ENCODE assay signal across 5 mouse cellular contexts in the genomic region with DNA sequence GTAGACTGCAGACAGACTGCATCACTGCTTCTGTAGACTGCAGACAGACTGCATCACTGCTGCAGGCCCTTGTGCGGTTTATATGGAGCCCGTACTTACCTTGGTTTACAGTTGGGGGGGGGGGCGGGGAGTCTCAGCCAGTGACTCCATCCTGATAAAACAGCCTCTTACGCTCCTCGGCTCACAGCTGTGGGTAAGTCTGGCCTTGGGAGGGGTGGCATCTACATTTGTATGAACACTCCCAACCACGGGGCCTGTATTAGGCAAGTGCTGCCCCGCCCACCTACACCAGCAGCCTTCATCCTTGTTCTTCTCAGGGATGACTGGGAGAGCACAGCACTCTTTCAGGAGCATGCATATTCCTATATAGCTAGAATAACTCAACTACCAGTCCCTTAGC. TPM values are rescaled to one million over a fixed set of nuclear protein-coding genes. Genes with fewer than 3 reads are reported as not detected.
A peak's percentile ranks its signal among the peaks of the same experiment; 100 is the strongest.
DNase-seq lines count a peak whose midpoint lies in the region; ATAC-seq and TF ChIP-seq lines count a peak whose summit lies in the region.
"Not testable (repeated sequence)": the region's sequence is repeated elsewhere in the genome, so short reads cannot be mapped to it uniquely, and the experiment has no call there.

No protein-coding gene starts in this region.

- TF ChIP-seq EP300 in liver, postnatal 0 days (IDR thresholded peaks at IDR 0.05; ENCODE audit: low read depth) = not testable (repeated sequence)

- H3K27me3 ChIP-seq in heart, embryonic 10.5 days (ENCODE audit: insufficient read depth, poor library complexity, severe bottlenecking); liver, postnatal 0 days (ENCODE audit: insufficient read depth, low read length): not testable (repeated sequence)

- 78% methylated on average over 7 of the region's 7 CpGs for WGBS in heart, embryonic 10.5 days
- 73% methylated on average over 7 of the region's 7 CpGs for WGBS in liver, postnatal 0 days (ENCODE audit: insufficient replicate concordance)

- TF ChIP-seq CTCF in liver, postnatal 0 days (IDR thresholded peaks at IDR 0.05; ENCODE audit: low read depth) = not testable (repeated sequence)

- H3K4me2 ChIP-seq in liver, postnatal 0 days (ENCODE audit: low read depth, low read length) = not testable (repeated sequence)

- not testable (repeated sequence) for ATAC-seq in liver, postnatal 0 days
- peak; percentile 58 for ATAC-seq in megakaryocyte-erythroid progenitor cell, adult 5-6 weeks (replicated peaks; ENCODE audit: low FRiP score, low TSS enrichment, poor library complexity, severe bottlenecking)

- peak; percentile 28 for DNase-seq in ZHBTc4 (ENCODE audit: low read depth, low spot score)
- peak; percentile 61 for DNase-seq in heart, embryonic 10.5 days (ENCODE audit: low spot score)
- DNase-seq in liver, postnatal 0 days = peak; percentile 10
- DNase-seq in neural tube, embryonic 10.5 days (ENCODE audit: extremely low spot score, low spot score) = peak; percentile 7

- H3K4me3 ChIP-seq in heart, embryonic 10.5 days; liver, postnatal 0 days (ENCODE audit: low read depth, low read length): not testable (repeated sequence)

- not testable (repeated sequence) for H3K27ac ChIP-seq in heart, embryonic 10.5 days; liver, postnatal 0 days (ENCODE audit: low read depth)

- H3K9me3 ChIP-seq in heart, embryonic 10.5 days; liver, postnatal 0 days (ENCODE audit: low read length): not testable (repeated sequence)

- not testable (repeated sequence) for H3K36me3 ChIP-seq in heart, embryonic 10.5 days; liver, postnatal 0 days (replicated peaks; ENCODE audit: insufficient read depth, low read length)

- H3K4me1 ChIP-seq in heart, embryonic 10.5 days; liver, postnatal 0 days (ENCODE audit: insufficient read depth): not testable (repeated sequence)

- not testable (repeated sequence) for H3K9ac ChIP-seq in liver, postnatal 0 days (replicated peaks)

RNA-seq across cellular contexts. Expression of a gene that starts 41.6 kb away (rescaled TPM):
- polyA plus RNA-seq in heart, embryonic 10.5 days (2016; fragmentation: Nextera tagmentation; extraction: Ambion mirVana) = 47.9 and 56.7 TPM in 2 replicates
- 16.0 and 16.2 TPM in 2 replicates for polyA plus RNA-seq in liver, postnatal 0 days (2015; fragmentation: Nextera tagmentation; extraction: Ambion mirVana)
- total RNA-seq in megakaryocyte-erythroid progenitor cell, adult 5-6 weeks (2014; fragmentation: Nextera tagmentation) = 43.0 and 50.2 TPM in 2 replicates
- total RNA-seq in megakaryocyte-erythroid progenitor cell, adult 5-6 weeks (2017) = 59.1 and 67.3 TPM in 2 replicates

Comparison
In these comparisons a context has a peak if more than half of its experiments do, and no peak if none do; other contexts are left out.
1. DNase-seq: peak in every context shown above with its lines; median percentile 61 in heart, embryonic 10.5 days; 28 in ZHBTc4; 10 in liver, postnatal 0 days; 7 in neural tube, embryonic 10.5 days.